8 mouse cellular contexts compared by ENCODE assay signal in the genomic region with DNA sequence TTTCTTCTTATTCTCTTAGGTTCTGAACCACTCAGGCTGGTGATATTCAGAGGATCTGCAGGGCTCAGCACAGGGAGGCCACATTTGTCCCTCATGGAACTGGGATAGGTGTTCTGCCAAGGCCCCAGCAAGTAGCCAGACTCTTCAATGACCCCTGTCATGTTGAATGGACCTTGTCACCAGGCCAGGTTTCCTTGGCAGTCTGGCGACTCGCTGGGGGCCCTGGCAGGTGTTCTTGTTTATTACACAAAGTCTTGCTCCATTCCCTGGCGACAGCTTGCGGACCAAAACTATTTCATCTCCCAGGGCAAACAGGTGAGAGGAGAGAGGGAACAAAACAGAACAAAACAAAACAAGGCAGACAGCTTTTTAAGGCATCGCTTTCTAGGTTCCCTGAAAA. TPM values are rescaled to one million over a fixed set of nuclear protein-coding genes. Genes with fewer than 3 reads are reported as not detected.
DNase-seq lines count a peak whose midpoint lies in the region; ATAC-seq and TF ChIP-seq lines count a peak whose summit lies in the region.

No protein-coding gene starts in this region.

- no peak overlapping the region for H3K9ac ChIP-seq in heart, adult 2 months (ENCODE audit: low read depth, low read length)
- H3K9ac ChIP-seq in heart, embryonic 12.5 days: no peak overlapping the region

- TF ChIP-seq EP300 in heart, adult 2 months (IDR thresholded peaks at IDR 0.05; ENCODE audit: insufficient read depth, low read depth, low read length): 0 out of 2 replicates have a peak, but pooled peaks have one; percentile 59

- no peak for ATAC-seq in heart, embryonic 12.5 days (ENCODE audit: insufficient number of reproducible peaks, low FRiP score)

- TF ChIP-seq CTCF in heart, adult 2 months (IDR thresholded peaks at IDR 0.05): no peak
- no peak for TF ChIP-seq CTCF in lung, adult 2 months (IDR thresholded peaks at IDR 0.05; ENCODE audit: insufficient read depth, low read length)

- H3K4me2 ChIP-seq in heart, embryonic 12.5 days: no peak overlapping the region

- TF ChIP-seq POLR2A in heart, adult 2 months (IDR thresholded peaks at IDR 0.05; ENCODE audit: insufficient read depth, low read depth, low read length): no peak
- TF ChIP-seq POLR2A in lung, adult 2 months (IDR thresholded peaks at IDR 0.05; ENCODE audit: borderline replicate concordance, extremely low read depth, low read depth, low read length): no peak

- no peak overlapping the region for H3K4me3 ChIP-seq in heart, adult 2 months
- no peak overlapping the region for H3K4me3 ChIP-seq in heart, embryonic 12.5 days
- H3K4me3 ChIP-seq in lung, adult 2 months (replicated peaks; ENCODE audit: extremely low read depth, low read depth, low read length): no peak overlapping the region

- no peaks in the 10 kb centered on the region for H3K27me3 ChIP-seq in heart, adult 2 months (ENCODE audit: control insufficient read depth, insufficient read depth, low read length)
- no peaks in the 10 kb centered on the region for H3K27me3 ChIP-seq in heart, embryonic 12.5 days (replicated peaks)

- no peaks in the 10 kb centered on the region for H3K79me2 ChIP-seq in heart, adult 2 months (replicated peaks; ENCODE audit: control insufficient read depth, insufficient read depth, low read length)

- peak overlapping the region; percentile 74 for H3K27ac ChIP-seq in heart, adult 2 months
- no peak overlapping the region for H3K27ac ChIP-seq in heart, embryonic 12.5 days (ENCODE audit: poor library complexity, severe bottlenecking)

- WGBS in heart, adult 2 months: 36% methylated on average over 5 of the region's 5 CpGs
- 71% methylated on average over 5 of the region's 5 CpGs for whole genome bisulfite sequencing in heart, embryonic 12.5 days
- WGBS in lung, adult 2 months: 41% methylated on average over 5 of the region's 5 CpGs

- intact Hi-C loops in heart, adult 2 months (cut with DNase I): no loop called here

- H3K9me3 ChIP-seq in heart, embryonic 12.5 days (replicated peaks): no peaks in the 10 kb centered on the region

- DNase-seq in heart, adult 2 months: peak; percentile 72 to 85
- peak; percentile 76 for DNase-seq in adrenal gland, postnatal 14 days
- DNase-seq in frontal cortex, postnatal 10 days (ENCODE audit: low spot score in 2 of 2): peak; percentile 25 to 26
- DNase-seq in kidney, postnatal 25 days: peak; percentile 73 to 83
- DNase-seq in lung, adult 2 months: peak; percentile 41
- DNase-seq in thymus, postnatal 0 days (ENCODE audit: low spot score): no peak
- no peak for DNase-seq in spleen, adult 18-20 months

- peaks cover 2% of the 10 kb centered on the region; the same call in 1 of the 2 replicates for H3K36me3 ChIP-seq in heart, adult 2 months (ENCODE audit: control insufficient read depth, insufficient read depth, low read length)
- H3K36me3 ChIP-seq in heart, embryonic 12.5 days: no peaks in the 10 kb centered on the region

- no peaks in the 10 kb centered on the region; the same call in 1 of the 2 replicates for H3K4me1 ChIP-seq in heart, adult 2 months (ENCODE audit: control insufficient read depth, insufficient read depth, low read length)
- H3K4me1 ChIP-seq in heart, embryonic 12.5 days (replicated peaks): no peaks in the 10 kb centered on the region
- H3K4me1 ChIP-seq in lung, adult 2 months (ENCODE audit: control insufficient read depth, insufficient read depth, low read length): no peaks in the 10 kb centered on the region

RNA-seq across cellular contexts. Expression of a gene that starts 57.7 kb away (rescaled TPM):
- 100 to 1,000 TPM; 114 to 131 TPM for total RNA-seq in heart, adult 2 months (2021)
- 27.4 and 66.6 TPM in 2 replicates for polyA plus RNA-seq in heart, adult 2 months (2012; rRNA removed)
- 118 and 123 TPM in 2 replicates for polyA plus RNA-seq in heart, embryonic 12.5 days (2016; fragmentation: Nextera tagmentation; extraction: Ambion mirVana)
- total RNA-seq in adrenal gland, postnatal 14 days (2021): 210 and 226 TPM in 2 replicates
- polyA plus RNA-seq in lung, adult 2 months (2012; rRNA removed): 15.6 and 20.0 TPM in 2 replicates
- polyA plus RNA-seq in thymus, postnatal 0 days (2015; fragmentation: Nextera tagmentation; extraction: Ambion mirVana): 82.6 and 94.9 TPM in 2 replicates

Comparison
In these comparisons a context has a peak if more than half of its experiments do, and no peak if none do; other contexts are left out.
1. DNase-seq: peak in heart, adult 2 months (2 of 2), adrenal gland, postnatal 14 days (single experiment), frontal cortex, postnatal 10 days (2 of 2), kidney, postnatal 25 days (2 of 2) and lung, adult 2 months (single experiment); none in thymus, postnatal 0 days (single experiment) and spleen, adult 18-20 months (0 of 2).